Mouse (Mus musculus) lung, postnatal 0 days (tissue): ENCODE measurements around the gene Elob. TPM values are rescaled to one million over a fixed set of nuclear protein-coding genes. Genes with fewer than 3 reads are reported as not detected.

Source experiments
- ATAC-seq: fragments of 200-750 bp; cut with Nextera tagmentation; 2 replicates; pipeline ENCODE4 v1.8.0; 2017; ENCODE audit warnings: moderate library complexity
- DNase-seq: peaks from one replicate; pipeline ENCODE4 v3.0.0-alpha.2; 2016; ENCODE audit warnings: low spot score
- H3K27ac ChIP-seq: fragments of 300-500 bp; sonication (generic); 2 replicates; pipeline ENCODE4 v1.5.1; 2014; ENCODE audit warnings: antibody characterized with exemption, mild to moderate bottlenecking, low read length, mixed read lengths
- H3K27me3 ChIP-seq: fragments of 300-500 bp; sonication (generic); replicated peaks from 2 replicates; pipeline ENCODE4 v1.6.1; 2014; ENCODE audit warnings: low read length, mixed read lengths; ENCODE audit not compliant: insufficient read depth
- H3K36me3 ChIP-seq: fragments of 300-500 bp; sonication (generic); 2 replicates; pipeline ENCODE4 v1.6.1; 2014; ENCODE audit warnings: low read length, mixed read lengths; ENCODE audit not compliant: insufficient read depth
- H3K4me1 ChIP-seq: fragments of 300-500 bp; sonication (generic); 2 replicates; pipeline ENCODE4 v1.6.1; 2014; ENCODE audit warnings: antibody characterized with exemption, low read depth, low read length, mixed read lengths; ENCODE audit not compliant: insufficient read depth
- H3K4me2 ChIP-seq: fragments of 300-500 bp; sonication (generic); replicated peaks from 2 replicates; pipeline ENCODE4 v1.6.1; 2014; ENCODE audit warnings: low read depth, mild to moderate bottlenecking, low read length, moderate library complexity, mixed read lengths
- H3K4me3 ChIP-seq: fragments of 300-500 bp; sonication (generic); 2 replicates; pipeline ENCODE4 v1.5.1; 2014; ENCODE audit warnings: low read depth, low read length
- H3K9ac ChIP-seq: fragments of 300-500 bp; sonication (generic); replicated peaks from 2 replicates; pipeline ENCODE4 v1.6.1; 2014; ENCODE audit warnings: low read depth, mild to moderate bottlenecking
- H3K9me3 ChIP-seq: fragments of 300-500 bp; sonication (generic); 2 replicates; pipeline ENCODE4 v1.6.1; 2016; ENCODE audit warnings: low read length, mixed read lengths
- CTCF ChIP-seq: IDR thresholded peaks from 2 replicates; pipeline ENCODE4 v1.5.1; 2016; ENCODE audit warnings: antibody characterized with exemption, mild to moderate bottlenecking
- EP300 ChIP-seq: IDR thresholded peaks from 2 replicates; pipeline ENCODE4 v1.6.1; 2016; ENCODE audit warnings: antibody characterized with exemption, mild to moderate bottlenecking, control low read depth
- WGBS: fragments of 180-500 bp; shearing (Covaris S2); extraction: QIAGEN DNeasy Blood & Tissue Kit; methylation state at CpG from one replicate; pipeline ENCODE4 v1.1.7; 2014; 5-methylcytosine and 5-hydroxymethylcytosine counted together
- polyA plus RNA-seq: library from polyadenylated mRNA; unstranded; fragments of >200 nt; fragmentation: Nextera tagmentation; extraction: Ambion mirVana; gene quantifications from 2 replicates; pipeline ENCODE4 v1.2.1, GENCODE M21; 2015

Elob gene
- polyA plus RNA-seq, 1 experiment from 2014 or later = 893 TPM

- peak overlapping the region; percentile 82 for H3K4me3 ChIP-seq
- WGBS = under 1% methylated on average over 34 of the region's 83 CpGs
- peak; percentile 91 for DNase-seq
Observed at GRCm38 (mm10) chr17:23803366-23804041, 25.4 kb downstream of the Elob start.

GRCm38 (mm10) chr17:23802746-23803365 is 26.1 kb downstream of the Elob start:
- Histone ChIP-seq H3K27me3 (no peaks in the 10 kb centered on the region), H3K27ac (peak overlapping the region; percentile 97), H3K9me3 (no peaks in the 10 kb centered on the region), H3K4me1 (peaks cover 3% of the 10 kb centered on the region; the same call in 1 of the 2 replicates), H3K4me3 (peak overlapping the region; percentile 82), H3K9ac (peak overlapping the region; percentile 91), H3K36me3 (no peaks in the 10 kb centered on the region), H3K4me2 (peak overlapping the region; percentile 75)
- TF ChIP-seq EP300 (no peak), CTCF (peak; percentile 27; the same call in 1 of the 2 replicates)
- WGBS = under 1% methylated on average over 59 of the region's 60 CpGs
- DNase-seq (peak; percentile 100), ATAC-seq (peak; percentile 98)

More at GRCm38 (mm10) chr17:23803366-23804041, 25.4 kb downstream of the Elob start:
- TF ChIP-seq EP300 (no peak), CTCF (no peak)
- Histone ChIP-seq H3K27ac (peak overlapping the region; percentile 97), H3K9ac (peak overlapping the region; percentile 91), H3K4me2 (peak overlapping the region; percentile 75), H3K9me3 (no peaks in the 10 kb centered on the region), H3K4me1 (peaks cover 3% of the 10 kb centered on the region; the same call in 1 of the 2 replicates), H3K27me3 (no peaks in the 10 kb centered on the region), H3K36me3 (peaks cover 3% of the 10 kb centered on the region; the same call in 1 of the 2 replicates)
- ATAC-seq = peak; percentile 65

DNA sequence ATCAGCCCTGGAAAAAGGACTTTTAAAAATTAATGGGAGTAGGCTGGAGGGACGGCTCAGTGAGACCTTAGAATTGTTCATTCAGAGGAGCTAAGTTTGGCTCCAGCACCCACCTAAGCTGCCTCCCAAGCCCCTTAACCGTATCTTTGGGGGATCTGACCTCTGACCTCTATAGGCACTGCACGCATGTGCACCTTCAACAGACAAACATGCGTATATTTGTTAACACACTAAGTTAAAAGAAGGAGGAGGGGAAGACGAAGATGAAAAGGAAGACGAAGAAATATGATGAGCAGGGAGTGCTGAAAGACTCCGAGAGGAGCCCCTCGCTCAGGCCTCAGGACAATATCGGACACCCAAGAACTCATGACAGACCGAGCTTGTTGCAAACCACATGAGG is 27.3 kb downstream of the Elob start:
- Histone ChIP-seq H3K36me3 (no peaks in the 10 kb centered on the region), H3K4me3 (no peak overlapping the region), H3K27me3 (no peaks in the 10 kb centered on the region), H3K4me1 (peaks cover 3% of the 10 kb centered on the region; the same call in 1 of the 2 replicates), H3K9ac (no peak overlapping the region), H3K27ac (no peak overlapping the region), H3K9me3 (no peaks in the 10 kb centered on the region), H3K4me2 (no peak overlapping the region)
- no peak for ATAC-seq
- DNase-seq = no peak
- TF ChIP-seq EP300 = no peak
- WGBS = 93% methylated on average over 10 of the region's 10 CpGs

DNA sequence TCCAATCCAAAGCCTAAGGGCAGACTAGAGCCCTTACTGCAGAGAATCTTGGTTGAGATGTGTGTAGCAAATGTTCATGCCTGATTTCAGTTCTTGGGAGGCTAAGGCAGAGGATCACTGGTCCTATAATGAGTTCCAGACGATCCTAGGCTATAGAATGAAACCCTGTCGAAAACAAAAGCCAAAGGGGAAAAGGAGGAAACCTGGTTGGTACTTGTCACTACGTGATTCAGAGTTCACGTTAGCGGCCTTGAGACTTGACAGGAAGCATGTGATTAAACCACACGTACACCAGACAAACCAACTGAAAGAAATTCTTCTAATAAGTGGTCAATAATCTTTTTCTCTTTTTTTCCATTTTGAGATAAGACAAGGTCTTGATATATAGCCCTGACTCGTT is 31.6 kb downstream of the Elob start:
- H3K36me3 ChIP-seq = no peaks in the 10 kb centered on the region
- H3K27me3 ChIP-seq = no peaks in the 10 kb centered on the region
- no peaks in the 10 kb centered on the region for H3K9me3 ChIP-seq
- no peak overlapping the region for H3K4me2 ChIP-seq
- no peak overlapping the region for H3K9ac ChIP-seq
- no peak overlapping the region for H3K27ac ChIP-seq
- no peak for ATAC-seq
- TF ChIP-seq CTCF (no peak), EP300 (no peak)
- no peaks in the 10 kb centered on the region for H3K4me1 ChIP-seq
- no peak overlapping the region for H3K4me3 ChIP-seq
- WGBS = 69% methylated on average over 7 of the region's 7 CpGs
- DNase-seq = no peak

GRCm38 (mm10) chr17:23795323-23795722 is 33.6 kb downstream of the Elob start:
- Histone ChIP-seq H3K4me3 (no peak overlapping the region), H3K27me3 (no peaks in the 10 kb centered on the region), H3K9ac (no peak overlapping the region), H3K4me2 (no peak overlapping the region), H3K27ac (no peak overlapping the region), H3K36me3 (no peaks in the 10 kb centered on the region), H3K4me1 (peaks cover 5% of the 10 kb centered on the region; the same call in 1 of the 2 replicates), H3K9me3 (no peaks in the 10 kb centered on the region)
- ATAC-seq (no peak), DNase-seq (no peak)
- TF ChIP-seq EP300 (no peak), CTCF (no peak)
- WGBS = 92% methylated on average over 8 of the region's 8 CpGs

DNA sequence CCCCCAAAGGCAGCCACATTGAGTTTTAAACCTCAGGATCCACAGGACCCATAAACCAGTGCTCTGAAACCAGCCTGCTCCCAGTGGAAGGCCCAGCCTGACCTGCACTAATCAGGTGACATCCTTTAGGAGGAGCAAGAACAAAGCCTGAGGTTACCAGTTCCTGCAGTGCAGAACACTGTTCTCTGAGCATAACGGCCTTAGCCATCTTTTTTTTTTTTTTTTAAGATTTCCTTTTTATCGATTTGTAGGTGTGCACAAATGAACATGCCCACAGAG is 37.9 kb downstream of the Elob start:
- no peak for TF ChIP-seq CTCF
- TF ChIP-seq EP300 = no peak
- Histone ChIP-seq H3K9ac (no peak overlapping the region), H3K4me1 (peaks cover 9% of the 10 kb centered on the region; the same call in 1 of the 2 replicates), H3K4me3 (no peak overlapping the region), H3K9me3 (no peaks in the 10 kb centered on the region), H3K27ac (peak overlapping the region; percentile 91), H3K36me3 (no peaks in the 10 kb centered on the region), H3K27me3 (no peaks in the 10 kb centered on the region), H3K4me2 (peak overlapping the region; percentile 75)
- WGBS = 55% methylated on average over 2 of the region's 2 CpGs
- ATAC-seq (0 out of 2 replicates have a peak, but pooled peaks have one; percentile 2), DNase-seq (no peak)
